Mouse (Mus musculus) mesoderm, embryonic 11.5 days (tissue): ENCODE data around the gene Olfr933.
A peak's percentile ranks its signal among the peaks of the same experiment; 100 is the strongest.

ENCODE experiments used
- DNase-seq: peaks from one replicate; pipeline ENCODE4 v3.0.0-alpha.2; 2012; ENCODE audit warnings: low read depth, low spot score

Gene Olfr933

GRCm38 (mm10) chr9:38972013-38972412, at the start of gene Olfr933:
Gene Olfr933 (plus strand): TSS chr9:38972313.
- DNase-seq, result no peak

GRCm38 (mm10) chr9:38929509-38929908, 42.6 kb upstream of the Olfr933 start, which contains the start of gene Olfr930:
Gene Olfr930 (plus strand): TSS chr9:38929809.
- DNase-seq, result no peak

GRCm38 (mm10) chr9:38953401-38954123, 18.6 kb upstream of the Olfr933 start:
- DNase-seq, result peak; percentile 13

- peak; percentile 33 for DNase-seq
Observed at GRCm38 (mm10) chr9:38954124-38954416, 18.0 kb upstream of the Olfr933 start.

- DNase-seq, result no peak
Observed at GRCm38 (mm10) chr9:38988215-38988614, 16.1 kb downstream of the Olfr933 start, which contains the start of gene Olfr934. Gene Olfr934 (minus strand): TSS chr9:38988315.

- no peak for DNase-seq
Observed at GRCm38 (mm10) chr9:38999583-38999982, 27.5 kb downstream of the Olfr933 start, which contains the start of gene Olfr935. Gene Olfr935 (minus strand): TSS chr9:38999683.

- DNase-seq, result no peak
Observed at GRCm38 (mm10) chr9:39023277-39023676, 51.2 kb downstream of the Olfr933 start, which contains the start of gene Olfr146. Gene Olfr146 (minus strand): TSS chr9:39023377.
